Mouse (Mus musculus) embryo, embryonic 10 days (tissue): Measurements from ENCODE around the gene Pim1.
"Not testable (repeated sequence)": the region's sequence is repeated elsewhere in the genome, so short reads cannot be mapped to it uniquely, and the experiment has no call there.

Experiments
- DNase-seq: peaks from one replicate; pipeline ENCODE4 v3.0.0-alpha.2; 2015; ENCODE audit warnings: low spot score

Pim1 gene

GRCm38 (mm10) chr17:29494062-29494731, 3.6 kb downstream of the Pim1 start:
- peak; percentile 24 for DNase-seq

DNA sequence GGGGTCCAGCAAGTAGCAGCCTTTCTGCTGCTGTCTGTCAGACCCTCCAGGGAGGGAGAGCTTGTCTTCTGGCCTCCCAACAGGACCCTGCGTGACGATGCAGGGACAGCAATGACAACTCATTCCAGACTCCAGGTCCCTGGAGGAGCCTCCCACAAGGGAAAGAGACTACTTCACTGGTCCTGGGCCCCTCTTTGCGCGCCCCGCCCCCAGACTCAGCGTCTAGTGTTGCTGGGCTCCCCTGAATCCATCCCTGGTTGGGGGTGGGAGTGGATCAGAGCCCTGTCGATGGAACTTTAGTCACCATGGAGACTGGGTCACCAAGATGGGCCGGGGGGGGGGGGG, 4.2 kb downstream of the Pim1 start:
- no peak for DNase-seq

GRCm38 (mm10) chr17:29496211-29497070, 5.9 kb downstream of the Pim1 start:
- no peak for DNase-seq

GRCm38 (mm10) chr17:29497071-29497354, 6.5 kb downstream of the Pim1 start:
- no peak for DNase-seq

DNA sequence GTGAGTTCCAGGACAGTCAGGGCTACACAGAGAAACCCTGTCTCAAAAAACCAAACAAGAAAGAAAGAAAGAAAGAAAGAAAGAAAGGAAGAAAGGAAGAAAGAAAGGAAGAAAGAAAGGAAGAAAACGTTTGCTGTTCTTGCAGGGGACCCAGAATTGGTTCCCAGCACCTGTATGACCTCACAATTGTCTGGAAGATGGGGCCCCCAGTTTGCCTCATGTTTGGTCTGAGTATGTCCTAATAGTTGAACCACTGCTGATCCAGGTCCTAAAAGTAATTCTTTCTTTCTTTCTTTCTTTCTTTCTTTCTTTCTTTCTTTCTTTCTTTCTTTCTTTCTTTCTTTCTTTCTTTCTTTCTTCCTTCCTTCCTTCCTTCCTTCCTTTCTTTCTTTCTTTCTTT, 6.9 kb downstream of the Pim1 start:
- not testable (repeated sequence) for DNase-seq

- no peak for DNase-seq
Measured at GRCm38 (mm10) chr17:29498028-29498427, 7.5 kb downstream of the Pim1 start.

DNA sequence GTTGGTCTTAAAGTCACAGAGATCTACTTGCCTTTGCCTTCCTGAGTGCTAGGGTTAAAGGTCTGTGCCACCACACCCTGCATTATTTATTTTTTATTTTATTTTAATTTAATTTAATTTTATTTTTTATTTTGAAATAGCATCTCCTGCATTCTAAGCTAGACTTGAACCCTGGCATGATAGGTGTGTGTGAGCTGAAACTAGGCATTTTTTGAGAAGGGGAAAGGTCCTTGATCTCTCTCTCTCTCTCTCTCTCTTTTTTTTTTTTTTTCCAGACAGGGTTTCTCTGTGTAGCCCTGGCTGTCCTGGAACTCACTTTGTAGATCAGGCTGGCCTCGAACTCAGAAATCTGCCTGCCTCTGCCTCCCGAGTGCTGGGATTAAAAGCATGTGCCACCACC, 8.4 kb downstream of the Pim1 start:
- DNase-seq: not testable (repeated sequence)

GRCm38 (mm10) chr17:29499511-29499910, 9.0 kb downstream of the Pim1 start:
- peak; percentile 37 for DNase-seq

DNA sequence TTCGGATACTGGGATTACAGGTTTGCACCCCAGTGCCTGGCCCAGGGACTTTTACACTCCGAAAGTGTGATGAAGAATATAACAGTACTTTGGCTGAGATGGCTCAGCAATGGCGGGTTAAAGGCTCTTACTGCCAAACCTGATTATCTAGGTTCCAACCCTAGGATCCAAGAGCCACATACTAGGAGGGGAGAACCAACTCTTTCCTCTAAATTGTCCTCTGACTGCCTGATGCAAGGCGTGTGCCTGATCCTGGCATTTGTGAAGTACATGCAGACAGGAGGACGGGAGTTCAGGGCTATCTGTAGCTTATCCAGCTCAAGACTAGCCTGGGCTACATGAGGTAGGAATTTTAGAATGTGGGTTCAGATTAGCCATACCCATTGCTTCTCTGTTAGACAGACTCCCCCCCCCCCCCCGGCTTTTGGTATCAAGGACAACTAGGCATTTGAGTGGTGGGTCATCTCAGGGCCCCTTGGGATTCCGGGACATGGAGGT, 9.7 kb downstream of the Pim1 start:
- no peak for DNase-seq

- DNase-seq: no peak
Measured at GRCm38 (mm10) chr17:29500802-29501469, 10.4 kb downstream of the Pim1 start.

DNA sequence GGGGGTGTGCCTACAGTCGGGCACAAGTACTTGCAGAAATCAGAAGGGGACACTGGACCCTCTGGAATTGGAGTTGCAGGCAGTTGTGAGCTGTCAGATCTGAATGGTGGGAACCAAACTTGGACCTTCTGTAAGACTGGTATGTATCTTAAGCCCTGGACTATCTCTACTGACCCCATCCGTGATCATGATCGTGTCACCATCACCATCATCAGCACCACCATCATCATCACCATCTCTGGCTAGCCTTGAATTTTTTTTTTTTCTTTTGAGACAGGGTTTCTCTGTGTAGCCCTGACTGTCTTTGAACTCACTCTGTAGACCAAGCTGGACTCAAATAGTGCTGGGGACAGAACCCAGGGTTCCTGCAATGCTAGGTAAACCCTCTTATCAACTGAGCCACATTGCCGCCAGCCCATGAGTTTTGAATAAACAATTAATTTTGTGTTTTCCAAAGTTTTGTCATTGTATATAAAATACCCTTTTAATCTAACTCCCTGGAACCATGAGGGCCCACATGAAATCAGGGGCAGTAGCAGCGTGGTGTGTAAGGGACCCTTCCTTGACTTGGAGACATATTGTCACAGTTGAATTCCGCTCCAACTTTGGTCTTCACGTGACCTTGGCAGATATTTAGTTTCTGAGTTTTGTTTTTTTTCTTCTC, 11.6 kb downstream of the Pim1 start:
- DNase-seq: no peak

- peak; percentile 40 for DNase-seq
Measured at GRCm38 (mm10) chr17:29502669-29503665, 12.4 kb downstream of the Pim1 start.

DNA sequence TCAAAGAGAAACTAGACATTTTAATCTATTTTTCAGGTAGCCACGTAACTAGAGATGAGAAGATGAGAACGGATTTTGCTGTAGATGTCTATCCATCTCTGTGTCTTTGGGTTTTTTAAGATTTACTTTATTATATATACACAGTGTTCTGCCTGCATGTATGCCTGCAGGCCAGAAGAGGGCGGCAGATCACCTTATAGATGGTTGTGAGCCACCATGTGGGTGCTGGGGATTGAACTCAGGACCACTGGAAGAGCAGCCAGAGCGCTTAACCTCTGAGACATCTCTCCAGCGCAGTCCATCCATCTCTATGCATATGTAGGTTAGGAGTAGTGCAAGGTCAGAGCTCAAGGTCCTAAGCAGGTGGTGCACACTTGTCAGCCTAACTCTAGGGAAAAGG, 13.1 kb downstream of the Pim1 start:
- DNase-seq: no peak

DNA sequence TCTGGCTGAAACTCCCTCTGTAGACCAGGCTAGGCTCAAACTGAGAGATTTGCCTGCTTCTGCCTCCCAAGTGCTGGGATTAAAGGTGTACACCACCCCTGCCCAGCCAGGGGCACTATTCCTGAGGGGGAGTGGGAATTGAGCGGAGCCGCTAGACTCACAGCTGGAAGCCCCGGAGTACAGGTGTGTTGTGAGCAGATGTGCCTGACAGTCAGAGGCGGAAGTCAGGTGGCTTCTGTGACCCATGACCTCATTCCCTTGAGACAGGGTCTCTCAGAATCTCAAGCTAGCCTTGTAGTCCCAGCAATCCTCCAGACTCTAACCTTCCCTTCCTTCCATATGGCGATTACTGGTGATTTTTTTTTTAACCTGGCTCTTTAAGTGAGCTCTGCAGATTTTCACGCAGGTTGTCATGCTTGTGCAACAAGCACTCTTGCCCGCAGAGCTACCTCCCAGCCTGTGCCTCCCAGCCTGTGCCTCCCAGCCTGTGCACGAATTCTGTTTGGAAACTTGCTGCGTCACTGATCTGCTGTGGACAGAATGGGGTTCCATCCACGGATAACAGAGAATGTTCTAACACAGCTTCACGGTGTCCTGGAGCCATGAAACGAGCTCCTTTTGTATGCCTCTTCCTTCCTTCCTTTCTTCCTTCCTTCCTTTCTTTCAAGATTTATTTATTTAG, 18.5 kb downstream of the Pim1 start:
- DNase-seq: no peak

DNA sequence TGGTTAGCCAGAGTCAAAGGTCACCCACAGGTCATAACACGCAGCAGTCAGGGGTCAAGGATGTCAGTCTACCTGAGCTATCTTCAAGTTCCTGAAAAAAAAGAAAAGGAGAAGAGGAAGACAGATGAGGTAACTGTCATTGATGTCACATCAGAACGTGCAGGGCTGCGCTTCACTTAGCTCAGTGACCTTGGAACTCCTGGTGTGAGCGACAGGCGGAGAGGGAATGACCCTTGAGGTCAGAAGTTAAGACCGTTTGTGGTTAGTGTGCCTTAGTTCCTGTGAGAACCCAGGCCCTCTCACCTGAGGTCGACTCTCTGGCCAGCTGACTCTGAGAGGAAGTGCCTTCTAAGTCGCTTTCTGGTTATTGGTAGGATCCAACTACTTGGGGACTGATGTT, 20.1 kb downstream of the Pim1 start:
- DNase-seq: no peak

GRCm38 (mm10) chr17:29513044-29513730, 22.6 kb downstream of the Pim1 start:
- peak; percentile 88 for DNase-seq

GRCm38 (mm10) chr17:29514435-29514834, 23.9 kb downstream of the Pim1 start:
- DNase-seq: peak; percentile 83

- DNase-seq: not testable (repeated sequence)
Measured at GRCm38 (mm10) chr17:29518665-29519064, 28.1 kb downstream of the Pim1 start.

GRCm38 (mm10) chr17:29519731-29520130, 29.2 kb downstream of the Pim1 start:
- no peak for DNase-seq

DNA sequence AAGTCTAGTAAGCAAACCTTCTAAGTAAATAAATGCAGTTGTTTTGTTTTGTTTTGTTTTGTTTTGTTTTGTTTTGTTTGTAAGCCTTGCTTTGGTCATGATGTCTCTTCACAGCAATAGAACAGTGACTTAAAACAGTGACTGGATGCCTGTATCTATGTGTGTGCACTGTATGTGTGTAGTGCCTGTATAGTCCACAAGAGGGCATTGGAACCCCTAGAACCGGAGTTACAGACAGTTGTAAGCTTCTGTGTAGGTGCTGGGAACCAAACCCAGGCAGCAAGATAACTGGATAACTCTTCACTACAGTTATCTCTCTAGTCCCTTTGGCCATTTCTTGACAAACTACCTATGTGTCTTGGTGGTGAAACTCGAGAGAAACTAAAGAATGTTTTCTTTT, 35.1 kb downstream of the Pim1 start:
- no peak for DNase-seq
